Mouse (Mus musculus) heart, adult 9 months (tissue): ENCODE data around the gene Pigg.

ENCODE experiments used
- DNase-seq, 2 experiments: peaks; one replicate each; pipeline ENCODE4 v3.0.0; 2022; ENCODE audit warnings: low spot score in 2 of 2

Gene Pigg

DNA sequence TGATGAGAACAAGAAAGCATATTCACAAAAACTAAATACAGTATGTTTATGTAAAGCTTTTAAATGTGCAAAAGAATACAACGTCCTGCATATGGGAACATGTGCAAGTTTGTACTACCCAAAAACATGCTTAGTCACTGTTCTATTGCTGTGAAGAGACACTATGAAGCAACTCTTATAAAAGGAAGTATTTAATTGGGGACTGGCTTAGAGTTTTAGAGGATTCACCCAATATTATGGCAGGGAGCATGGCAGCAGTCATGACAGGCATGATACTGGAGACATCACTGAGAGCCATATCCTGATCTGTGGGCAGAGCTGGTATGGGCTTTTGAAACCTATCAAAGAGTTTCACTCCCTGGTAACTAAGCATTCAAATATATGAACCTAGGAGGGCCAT is 45.5 kb downstream of the Pigg start:
- DNase-seq = no peak

DNA sequence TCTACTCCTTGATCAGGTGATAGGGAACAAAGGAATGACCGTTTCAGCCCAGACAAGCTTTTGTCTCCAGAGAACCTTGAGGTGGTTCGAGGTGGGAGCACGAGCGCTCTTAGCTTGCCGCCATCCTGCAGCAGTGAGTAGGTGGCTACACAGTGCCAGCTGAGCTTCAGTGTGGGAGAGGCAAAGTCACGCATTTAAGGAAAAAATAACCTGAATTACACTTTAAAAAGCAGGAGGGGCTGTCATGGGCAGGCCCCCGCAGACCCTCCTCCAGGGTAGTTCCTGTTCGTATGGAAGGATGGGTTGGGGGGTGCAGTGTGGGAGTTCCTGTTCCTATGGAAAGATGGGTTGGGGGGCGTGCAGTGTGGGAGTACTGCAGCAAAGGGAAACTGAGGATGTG is 47.1 kb downstream of the Pigg start:
- DNase-seq = no peak

DNA sequence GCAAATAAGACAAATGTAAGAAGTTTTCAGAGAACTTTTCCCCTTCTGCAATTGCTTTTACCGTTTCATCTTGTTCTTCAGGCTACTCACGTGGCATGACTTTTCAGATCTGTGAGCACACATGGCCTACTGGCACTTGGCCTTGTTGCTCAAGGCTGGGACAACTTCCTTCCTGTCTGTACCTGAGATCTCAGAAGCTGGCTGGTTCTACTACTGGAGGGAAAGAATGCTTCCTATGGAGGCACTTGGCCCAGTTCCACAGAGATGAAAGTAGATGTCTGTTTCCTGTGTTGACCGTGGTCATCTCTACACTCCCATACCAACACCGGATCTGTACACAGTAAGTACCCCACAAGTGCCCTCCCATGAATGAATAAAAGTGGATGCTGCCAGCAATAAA is 47.8 kb downstream of the Pigg start:
- DNase-seq = no peak

DNA sequence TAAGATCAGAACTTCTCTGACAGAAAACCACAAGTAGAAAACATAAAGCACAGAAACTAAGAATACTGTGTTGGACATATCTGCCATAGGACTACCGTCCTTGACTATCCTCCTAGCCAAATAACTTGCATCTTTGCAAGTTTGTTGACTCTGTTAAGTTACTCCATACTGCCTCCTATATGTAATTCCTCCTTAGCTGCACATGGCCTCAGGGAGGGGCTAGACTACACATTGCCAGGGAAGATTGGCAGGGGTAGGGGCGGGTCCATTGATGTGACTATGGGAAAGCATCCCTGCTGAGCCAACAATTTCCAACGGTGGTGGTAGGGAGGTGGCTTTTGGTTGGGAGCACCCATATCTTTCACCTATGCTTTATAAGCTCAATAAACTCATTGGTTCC is 49.9 kb downstream of the Pigg start:
- DNase-seq = no peak

DNA sequence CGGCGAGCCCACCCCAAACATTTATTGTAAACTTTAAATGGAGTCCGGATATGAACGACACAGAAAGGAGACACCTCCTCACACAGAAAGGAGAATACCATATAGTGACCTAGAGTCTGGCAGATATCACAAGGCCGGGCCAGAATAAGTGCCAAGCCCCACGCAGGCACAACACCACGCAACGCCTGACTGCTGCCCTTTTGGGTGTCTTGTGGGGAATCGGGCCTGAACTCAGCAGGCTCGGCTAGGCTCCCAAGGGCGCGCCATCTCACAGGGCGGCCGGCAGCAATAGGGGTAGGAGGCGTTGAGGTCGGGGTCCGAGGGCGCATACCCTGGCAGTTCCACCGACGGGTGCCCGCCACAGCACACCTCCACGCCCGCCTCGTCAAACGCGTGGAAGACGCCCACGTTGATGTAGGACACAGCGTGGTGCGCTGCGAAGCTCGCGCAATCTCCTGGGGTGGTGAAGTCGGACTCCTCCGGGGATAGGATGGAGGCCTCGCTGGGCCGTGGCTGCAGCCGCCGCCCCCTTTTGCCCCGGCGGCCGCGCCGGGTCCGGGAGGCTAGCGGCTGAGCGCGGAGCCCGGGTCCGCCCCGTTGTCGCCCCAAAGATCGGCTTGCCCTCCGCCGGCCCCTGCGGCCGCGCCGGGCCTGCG is 54.0 kb downstream of the Pigg start:
- peak; percentile 8 to 13 for DNase-seq

DNA sequence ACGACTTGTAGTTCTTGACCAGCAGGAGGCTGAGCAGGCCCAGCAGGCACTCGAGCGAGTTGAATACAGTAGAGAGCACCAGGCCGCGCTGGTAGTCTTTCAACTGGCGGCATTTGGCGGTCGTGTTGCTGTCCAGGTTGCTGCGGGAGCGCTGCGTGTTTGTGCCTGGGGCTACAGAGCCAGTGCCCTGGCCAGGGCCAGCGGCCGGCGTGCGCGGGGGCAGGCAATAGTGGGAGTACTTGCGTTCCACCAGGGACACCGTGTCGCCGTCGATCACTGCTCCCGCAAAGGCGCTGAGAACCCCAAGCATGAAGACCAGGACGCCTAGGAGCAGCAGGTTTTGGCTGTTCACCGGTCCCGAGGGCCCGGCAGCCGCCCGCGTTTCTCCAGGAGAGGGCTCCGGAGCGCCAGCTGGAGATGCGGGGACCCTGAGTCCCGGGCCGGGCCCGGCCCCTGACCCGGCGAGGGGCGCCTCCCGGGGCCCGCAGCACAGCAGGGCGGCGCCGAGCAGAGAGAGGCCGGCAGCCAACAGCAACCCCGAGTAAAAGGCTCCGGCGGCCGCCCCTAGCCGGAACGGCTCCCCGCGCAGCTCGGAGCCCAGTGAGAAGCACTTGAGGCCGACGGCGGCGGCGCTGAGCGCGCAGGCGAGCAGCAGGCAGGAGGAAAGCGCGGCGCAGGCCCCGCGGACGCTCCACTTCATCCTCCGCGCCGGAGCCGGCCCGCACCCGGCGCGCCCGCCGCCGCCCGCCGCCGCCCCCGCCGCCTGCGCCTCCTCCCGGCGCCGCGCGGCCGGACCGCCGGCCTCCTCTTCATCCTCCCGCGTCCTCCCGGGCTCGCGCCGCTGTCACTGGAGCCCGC is 54.8 kb downstream of the Pigg start:
- DNase-seq = peak; percentile 19 to 23

DNA sequence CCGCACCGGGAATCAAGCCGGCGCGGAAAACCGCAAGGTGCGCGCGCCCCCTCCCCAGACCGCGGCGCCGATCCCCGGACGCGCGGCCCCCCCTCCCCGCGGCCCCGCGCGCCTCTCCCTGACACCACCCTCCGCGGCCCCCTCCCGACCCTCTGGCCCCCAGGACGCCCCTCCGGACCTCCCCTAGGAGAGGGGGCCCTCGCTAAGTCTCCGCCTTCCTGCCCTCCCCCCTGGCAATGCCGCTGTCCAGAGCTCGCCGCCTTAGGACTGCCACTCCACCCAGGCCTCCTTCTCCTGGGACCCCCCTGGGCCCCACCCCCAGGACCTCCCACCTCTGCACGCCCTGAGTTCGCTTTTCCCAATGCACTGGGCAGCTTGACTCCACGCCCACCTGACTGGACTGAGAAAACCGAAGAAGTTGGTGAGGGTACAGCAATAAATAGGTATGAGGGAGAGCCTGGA is 55.5 kb downstream of the Pigg start, which contains the start of gene Gm42517:
Gm42517 (minus strand) TSS at position 52 of the 462 bp plus-strand sequence.
- DNase-seq = peak in 1 of 2 experiments; percentile 7

DNA sequence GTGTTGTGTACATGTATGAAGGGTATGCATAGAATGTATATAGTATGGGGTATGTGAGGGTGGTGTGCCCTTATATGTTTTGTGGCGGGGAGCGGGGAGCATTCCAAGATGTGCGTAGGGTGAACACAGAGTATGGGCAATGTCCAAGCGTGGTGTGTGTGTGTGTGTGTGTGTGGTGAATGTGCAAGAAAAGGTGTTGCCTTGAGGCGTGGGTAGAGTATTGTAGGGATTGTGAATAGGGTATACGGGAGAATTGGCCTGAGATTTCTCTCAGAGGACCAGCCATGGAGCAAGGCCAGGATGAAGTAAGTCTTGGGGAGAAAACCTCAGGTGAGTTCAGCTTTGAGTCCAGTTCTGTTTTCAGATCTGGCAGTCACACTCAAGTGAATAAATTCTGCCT is 56.0 kb downstream of the Pigg start:
- DNase-seq = peak in 1 of 2 experiments; percentile 5

DNA sequence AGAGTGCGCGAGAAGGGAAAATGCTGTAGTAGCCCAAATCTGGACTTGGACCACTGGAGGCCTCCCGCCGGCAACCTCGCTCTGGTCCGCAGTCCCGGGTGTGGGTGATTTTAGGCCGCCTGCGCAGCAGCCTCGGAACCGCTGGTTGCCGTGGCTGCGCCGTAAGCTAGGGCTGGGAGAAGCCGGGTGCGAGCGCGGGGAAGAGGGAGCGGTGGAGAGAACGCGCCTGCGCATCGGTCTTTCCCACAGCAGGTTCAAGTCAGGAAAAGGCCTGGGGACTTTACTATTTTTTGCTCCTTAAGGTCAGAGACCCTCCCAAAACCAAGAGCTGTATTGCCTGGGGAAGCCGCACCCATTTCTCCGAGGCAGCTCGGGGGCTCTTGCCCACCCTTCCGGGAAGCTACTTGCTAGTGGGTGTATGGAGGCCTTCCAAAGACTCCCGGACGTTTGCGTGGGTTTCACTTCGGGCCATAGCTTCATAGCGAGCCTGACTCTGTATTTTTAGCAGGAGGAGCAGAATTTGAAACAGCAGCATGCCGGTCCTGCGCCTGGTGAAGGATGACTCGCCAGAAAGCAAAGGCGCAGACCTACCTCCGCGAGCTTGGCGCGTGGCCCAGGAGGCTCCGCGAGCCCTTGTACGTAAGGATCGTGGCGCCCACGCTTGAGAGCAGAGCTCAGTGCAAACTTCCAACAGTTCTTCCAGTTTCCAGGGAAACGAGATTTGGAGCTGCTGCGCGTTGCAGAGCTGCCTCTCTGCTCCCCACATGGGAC is 56.6 kb downstream of the Pigg start:
- DNase-seq = peak; percentile 5 to 12

DNA sequence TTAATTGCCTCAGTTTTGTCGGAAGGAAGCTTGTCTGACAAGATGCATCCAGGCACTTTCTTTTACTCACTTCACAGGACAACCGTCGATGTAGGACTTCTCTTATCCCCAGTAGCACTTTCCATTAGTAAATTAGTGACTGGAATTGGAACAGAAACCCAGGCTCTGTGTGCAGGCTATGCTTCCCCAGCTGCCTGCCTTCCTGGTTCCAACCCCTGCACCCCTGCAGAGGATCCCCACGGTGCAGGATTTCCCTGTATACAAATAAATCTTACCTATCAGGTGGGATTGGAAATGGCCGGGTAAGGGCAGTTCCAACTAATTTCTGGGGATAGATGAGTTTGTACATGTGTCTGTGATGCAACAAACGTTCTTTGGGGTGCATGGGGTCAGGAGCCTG is 57.6 kb downstream of the Pigg start:
- DNase-seq = no peak

DNA sequence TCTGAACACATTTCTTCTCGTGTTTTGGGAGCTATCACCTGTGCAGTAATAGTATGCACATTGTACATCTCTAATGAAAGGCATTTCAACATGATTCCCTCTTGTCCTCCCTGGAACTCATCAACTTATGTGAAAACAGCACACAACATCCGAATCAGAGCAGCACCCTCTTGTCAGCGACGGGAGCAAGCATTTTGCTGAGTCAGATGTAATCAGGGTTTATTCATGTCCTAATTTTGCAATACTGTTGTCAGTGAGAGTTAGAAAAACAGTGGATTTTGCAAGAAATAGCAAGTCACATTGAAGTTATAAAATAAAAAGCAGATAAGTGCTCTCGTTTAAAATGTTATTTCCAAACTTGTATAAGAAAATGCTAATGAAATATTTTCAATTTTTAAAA is 61.7 kb downstream of the Pigg start:
- DNase-seq = no peak

DNA sequence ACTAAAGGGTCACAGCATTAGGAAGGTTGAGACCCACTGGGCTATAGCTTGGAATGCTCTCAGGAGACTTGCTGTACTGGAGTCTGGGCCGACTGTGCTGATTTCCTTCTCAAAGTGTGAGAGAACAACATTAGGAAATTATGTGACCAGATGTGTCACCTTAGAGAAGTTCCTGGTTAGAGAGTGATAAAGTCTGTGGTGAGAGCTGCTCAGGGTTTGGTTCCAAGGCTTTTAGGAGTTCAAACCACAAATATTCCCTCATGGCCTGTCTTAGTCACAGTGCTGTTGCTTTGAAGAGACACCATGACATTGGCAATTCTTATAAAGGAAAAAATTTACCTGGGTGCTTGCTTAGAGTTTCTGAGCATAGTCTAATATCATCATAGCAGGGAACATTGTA is 63.6 kb downstream of the Pigg start:
- DNase-seq = no peak

DNA sequence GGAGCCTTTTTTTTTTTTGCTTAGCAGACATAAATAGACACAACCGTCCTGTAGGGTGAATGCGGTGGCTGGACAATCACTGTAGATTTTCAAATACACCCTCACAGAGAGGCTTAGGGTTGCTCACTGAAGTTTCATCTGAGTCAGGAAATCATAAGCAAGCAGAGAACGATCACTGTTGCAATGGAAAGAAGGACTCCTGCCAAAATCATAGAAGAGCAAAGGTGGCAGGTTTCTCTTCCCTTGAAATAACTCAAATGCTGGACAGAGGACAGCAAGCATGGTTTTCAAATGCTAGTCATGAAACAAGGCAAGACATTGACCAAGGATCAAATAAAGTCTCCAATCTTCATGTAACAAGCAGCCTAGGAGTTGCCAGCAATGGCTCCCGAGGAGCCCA is 65.9 kb downstream of the Pigg start:
- DNase-seq = no peak

DNA sequence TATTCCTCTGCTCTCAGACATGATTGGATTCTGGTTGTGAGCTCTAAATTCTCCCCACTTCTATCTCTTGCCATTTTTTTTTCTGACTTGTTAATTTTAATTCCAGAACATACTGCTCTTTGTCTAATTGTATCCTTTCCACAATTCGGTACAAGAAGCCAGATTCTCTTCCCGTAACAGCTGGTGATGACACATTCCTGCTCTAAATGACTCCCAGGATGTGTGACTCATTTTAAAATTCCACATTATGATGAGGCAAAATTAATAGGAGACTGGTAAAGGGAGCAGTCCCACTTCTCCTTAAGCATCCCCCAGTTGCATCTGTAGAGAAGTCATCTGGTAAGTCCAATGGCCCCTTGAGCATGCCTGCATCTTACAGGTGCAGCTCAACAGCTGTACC is 73.2 kb downstream of the Pigg start:
- DNase-seq = no peak

DNA sequence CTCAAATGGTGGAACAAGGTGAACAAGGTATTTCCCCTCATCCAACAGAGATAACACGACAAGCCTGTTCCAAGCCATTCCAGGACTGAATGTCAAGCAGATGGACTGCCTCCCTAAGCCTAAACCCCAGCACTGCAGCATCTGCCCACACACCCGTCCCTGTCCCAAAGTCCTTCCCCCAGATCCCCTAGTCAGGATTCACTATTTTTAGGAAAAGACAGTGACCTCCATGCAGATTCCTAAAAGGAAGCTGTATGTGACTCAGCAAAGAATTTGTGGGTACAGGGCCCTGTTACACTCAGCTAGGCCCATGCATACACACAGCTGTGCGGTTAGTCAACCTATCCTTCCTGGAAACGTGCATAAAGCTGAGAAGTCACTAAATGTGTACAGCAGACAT is 74.0 kb downstream of the Pigg start:
- no peak for DNase-seq

DNA sequence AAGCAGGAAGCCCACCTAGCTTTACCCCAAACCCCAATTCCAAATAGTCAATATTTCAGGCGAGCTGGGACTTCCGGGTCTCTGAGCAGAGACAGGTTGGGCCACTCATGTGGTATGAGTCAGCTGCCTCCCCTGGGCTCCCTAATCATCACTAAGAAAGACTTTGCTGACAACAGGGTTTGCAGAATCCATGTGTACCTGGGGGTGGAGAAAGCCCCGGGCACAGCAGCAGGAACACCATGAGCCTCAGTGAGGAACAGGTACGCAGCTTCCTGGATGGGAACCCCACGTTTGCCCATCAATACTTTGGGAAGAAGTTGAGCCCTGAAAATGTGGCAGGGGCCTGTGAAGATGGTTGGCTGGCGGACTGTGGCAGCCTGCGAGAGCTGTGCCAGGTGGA is 75.8 kb downstream of the Pigg start, which contains the start of gene Pde6b:
Pde6b (plus strand) TSS at position 191 of the 400 bp plus-strand sequence.
- DNase-seq = no peak

DNA sequence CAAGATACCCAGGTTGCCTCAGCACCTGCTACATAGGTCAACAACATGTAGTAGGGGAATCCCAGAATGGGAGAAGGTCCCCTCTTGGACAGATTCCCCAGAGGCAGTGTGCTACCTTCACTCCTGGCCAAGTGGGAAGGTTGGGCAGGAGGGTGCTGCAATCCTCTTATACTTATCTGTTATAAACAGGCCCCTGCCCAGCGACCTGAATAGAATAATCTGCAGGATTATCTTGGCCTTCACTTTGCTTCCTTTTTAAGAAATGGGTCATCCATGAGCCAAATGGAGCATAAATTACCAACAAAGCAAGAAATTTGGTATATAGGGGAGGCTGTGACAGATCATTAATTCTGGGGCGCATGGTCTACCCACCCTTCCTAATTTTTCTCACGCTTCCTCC is 77.3 kb downstream of the Pigg start:
- no peak for DNase-seq
